Mouse (Mus musculus) kidney, adult 9 months (tissue): ENCODE measurements at regions not wholly inside any gene's neighbourhood (a gene's known extent, or its start where the extent isn't known, plus 50 kb on each side); places are given as distances from the start of the nearest gene placed in this dataset.

Source experiments
- DNase-seq: peaks from one replicate; pipeline ENCODE4 v3.0.0; 2022

- no peak for DNase-seq
Measured at GRCm38 (mm10) chr13:38878718-38879669, 81.7 kb downstream of the Slc35b3 start.

DNA sequence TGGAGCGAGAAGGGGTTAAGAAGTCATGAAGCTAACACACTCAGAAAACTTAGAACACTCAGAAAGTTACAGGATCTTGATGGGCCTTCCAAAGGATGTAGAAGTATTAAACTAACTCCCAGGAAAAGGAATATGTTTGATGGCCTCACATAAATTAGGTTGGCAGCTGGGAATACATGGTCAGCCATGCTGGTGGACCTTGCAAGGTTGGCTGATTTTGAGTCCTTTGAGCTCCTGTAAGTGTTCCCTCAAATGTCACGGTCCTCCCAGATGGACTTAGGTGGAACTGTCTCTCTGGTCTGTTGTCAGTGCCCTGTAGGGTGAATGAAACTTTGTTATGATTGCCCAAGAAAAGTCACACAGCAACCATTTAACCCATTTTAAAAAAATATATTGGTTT is 84.8 kb downstream of the Slc35b3 start:
- DNase-seq: no peak

GRCm38 (mm10) chr13:38864002-38864401 is 96.7 kb downstream of the Slc35b3 start:
- no peak for DNase-seq

DNA sequence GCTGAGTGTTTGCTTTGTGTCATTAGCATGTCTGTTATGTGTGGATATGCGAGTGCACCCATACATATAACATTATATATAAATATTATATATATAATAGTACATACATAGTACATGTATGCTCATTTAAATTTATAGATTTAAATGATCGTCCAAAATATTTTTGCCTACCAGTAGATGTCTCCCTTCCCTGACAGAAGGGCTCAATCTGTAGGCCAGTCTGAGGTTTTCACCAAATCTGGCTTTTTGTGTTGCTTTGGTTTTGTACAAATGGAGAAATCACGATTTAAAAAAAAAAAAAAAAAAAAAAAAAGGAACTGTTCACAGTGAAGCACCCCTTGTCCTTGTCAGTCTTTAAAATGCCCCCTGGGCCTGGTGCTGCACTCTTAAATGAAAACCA is 104.9 kb downstream of the Slc35b3 start:
- no peak for DNase-seq

- no peak for DNase-seq
Measured at GRCm38 (mm10) chr13:38854986-38855385, 105.7 kb downstream of the Slc35b3 start.

DNA sequence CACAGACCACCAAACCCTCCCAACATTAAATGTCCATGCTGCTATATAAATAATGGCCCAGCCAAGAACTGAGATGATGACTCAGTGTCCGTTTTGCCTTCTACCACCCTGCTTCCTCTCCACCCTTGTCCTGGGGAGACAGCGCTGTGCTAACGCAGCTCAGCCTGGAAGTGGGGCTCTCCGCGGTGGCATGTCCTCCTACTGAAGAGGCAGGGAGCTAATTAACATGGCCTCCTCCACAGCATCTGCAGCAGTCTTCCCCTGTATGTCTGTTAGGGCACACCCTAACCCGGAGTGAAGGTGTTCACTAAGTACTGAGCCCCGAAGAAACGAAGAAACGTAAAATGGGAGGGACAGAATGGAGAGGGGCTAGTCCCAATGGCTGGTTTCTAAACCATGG is 107.8 kb downstream of the Slc35b3 start:
- no peak for DNase-seq

DNA sequence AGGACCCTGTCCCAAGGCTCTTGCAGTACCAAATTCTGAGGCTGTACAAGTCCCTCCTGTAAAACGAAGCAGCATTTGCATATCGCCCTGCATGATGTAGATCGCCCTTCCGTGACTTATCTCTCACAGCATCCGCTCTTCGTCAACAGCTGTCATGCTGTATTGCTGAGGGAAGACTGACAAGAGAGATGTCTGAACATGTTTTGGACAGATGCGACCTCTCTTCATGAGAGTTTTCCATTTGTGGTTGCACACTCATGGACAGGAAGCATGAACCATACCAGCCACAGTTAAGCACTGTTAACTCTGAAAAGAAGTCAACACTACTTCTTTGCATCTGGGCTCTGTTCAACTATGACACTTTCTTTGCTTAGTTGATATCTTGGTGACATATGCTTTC is 108.9 kb downstream of the Slc35b3 start:
- no peak for DNase-seq

GRCm38 (mm10) chr13:38838231-38838630 is 122.4 kb downstream of the Slc35b3 start:
- DNase-seq: no peak

DNA sequence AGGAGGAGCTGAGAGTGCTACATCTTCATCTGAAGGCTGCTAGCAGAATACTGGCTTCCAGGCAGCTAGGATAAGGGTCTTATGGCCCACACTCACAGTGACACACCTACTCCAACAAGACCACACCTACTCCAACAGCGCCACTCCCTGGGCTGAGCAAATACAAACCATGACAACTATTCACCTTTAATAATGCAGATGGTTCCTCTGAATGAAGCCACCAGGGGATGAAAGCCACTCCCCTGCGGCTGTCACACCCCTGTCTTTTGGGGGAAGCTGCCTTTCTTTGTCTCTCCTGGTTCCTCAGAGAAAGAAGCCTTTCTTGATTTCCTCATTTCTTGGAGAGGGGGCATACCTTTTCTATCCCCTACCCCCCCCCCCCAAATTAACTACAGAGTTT is 135.0 kb downstream of the Slc35b3 start:
- no peak for DNase-seq

DNA sequence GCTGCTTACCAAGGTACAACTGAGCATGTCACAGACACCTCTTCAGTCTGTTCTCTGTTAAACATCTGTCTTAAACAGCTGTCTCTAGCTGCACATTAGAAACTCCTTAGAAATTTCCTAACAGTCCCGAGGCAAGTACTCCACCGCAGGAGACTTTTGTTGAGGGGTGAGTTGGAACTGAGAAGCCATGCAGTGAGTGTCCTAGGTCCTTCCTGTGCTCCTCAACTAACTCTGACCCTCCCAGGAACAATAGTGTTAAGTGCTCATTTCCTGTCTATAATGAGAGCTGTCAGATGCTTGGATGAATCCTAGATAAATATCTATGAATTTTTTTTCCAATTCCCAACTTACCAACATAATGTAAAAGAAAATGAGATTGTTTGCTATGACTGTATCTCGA is 141.1 kb downstream of the Slc35b3 start:
- DNase-seq: no peak

- DNase-seq: no peak
Measured at GRCm38 (mm10) chr13:38818781-38819180, 141.9 kb downstream of the Slc35b3 start.

DNA sequence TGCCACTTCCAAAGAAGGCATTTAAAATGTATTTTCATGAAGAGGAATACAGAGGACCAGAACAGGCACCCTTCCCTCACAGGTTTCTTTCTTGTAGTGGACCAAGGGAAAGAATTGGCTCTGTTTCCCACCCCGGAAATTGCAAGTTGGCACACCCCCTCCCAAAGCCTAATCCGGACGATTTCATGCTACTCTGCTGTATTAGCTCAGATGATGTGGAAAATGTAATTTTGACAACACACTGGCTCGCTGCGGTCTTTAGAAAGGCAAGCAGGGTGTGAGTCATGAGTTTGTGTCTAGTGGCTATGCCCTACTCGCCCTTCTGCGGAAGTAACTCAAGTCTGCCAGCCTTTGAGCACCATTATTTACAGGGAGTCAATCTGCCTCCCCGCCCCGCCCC is 144.4 kb downstream of the Slc35b3 start:
- DNase-seq: no peak

DNA sequence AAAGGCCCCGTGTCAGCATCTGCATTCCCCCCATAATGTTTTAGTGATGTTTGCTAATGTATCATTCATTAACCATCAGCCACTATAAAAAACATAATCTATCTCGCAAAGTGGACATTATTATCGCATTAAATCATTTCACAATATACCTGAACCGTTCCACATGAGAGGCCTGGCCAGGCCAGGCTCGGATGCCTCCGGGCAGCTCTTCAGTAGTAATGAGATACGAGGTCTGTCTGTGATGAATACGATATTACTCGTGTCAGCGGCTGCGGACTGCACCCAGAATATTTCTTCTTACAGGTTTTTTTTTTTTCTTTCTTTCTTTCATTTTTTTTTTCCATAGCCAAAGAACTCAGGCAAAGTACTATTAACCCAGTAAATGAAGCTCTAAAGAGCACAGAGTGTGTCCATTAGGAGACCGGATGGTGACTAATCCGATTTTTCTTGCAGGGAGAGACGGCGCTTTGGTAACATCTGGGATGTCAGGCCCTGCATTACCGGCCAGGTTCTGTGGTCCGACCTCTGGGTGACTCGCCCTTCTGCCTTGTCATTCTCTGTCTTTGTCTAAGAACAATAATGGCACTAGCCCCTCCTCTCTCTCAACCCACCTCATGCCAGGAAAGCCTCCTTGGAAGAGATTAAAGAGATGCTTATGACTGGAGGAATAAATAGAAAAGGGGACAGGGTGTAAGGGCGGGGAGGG is 145.5 kb downstream of the Slc35b3 start:
- DNase-seq: no peak

DNA sequence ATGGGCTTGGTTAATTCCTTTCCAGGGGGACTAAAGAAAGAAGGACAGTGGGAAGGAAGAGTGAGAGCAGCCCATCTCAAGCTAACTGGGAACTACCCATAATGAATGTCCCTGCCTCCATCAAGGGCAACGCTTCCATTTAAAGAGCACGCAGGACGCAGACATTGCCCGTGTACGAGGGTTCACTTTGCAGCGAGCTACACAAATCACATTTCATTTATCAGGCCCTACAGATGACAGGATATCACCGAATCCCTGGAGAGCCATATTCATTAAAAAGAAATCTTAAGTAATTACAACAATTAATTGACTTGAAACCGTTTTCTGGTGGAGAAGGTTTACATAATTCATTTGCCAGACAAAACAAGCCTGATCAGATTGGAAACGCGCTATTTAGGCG is 139.7 kb upstream of the Eef1e1 start:
- DNase-seq: no peak

- no peak for DNase-seq
Measured at GRCm38 (mm10) chr13:38793456-38793855, 134.6 kb upstream of the Eef1e1 start.

DNA sequence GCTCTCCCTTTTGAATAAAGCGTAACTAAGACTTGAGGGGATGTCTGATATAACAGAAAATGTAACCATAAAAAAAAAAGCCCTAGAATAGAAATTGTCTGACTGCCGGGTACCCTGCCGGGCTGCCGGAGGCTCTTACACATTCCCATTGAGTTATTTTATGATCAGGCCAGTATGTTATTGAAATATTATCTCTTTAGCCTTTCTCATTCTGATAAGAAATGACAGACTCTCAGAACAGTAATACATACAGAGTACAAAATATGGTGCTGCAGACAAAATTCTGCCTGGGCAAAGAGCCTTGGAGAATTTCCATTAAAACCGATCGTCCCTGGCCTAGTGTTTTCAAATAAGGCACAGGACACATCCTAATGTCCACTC is 121.8 kb upstream of the Eef1e1 start:
- no peak for DNase-seq

DNA sequence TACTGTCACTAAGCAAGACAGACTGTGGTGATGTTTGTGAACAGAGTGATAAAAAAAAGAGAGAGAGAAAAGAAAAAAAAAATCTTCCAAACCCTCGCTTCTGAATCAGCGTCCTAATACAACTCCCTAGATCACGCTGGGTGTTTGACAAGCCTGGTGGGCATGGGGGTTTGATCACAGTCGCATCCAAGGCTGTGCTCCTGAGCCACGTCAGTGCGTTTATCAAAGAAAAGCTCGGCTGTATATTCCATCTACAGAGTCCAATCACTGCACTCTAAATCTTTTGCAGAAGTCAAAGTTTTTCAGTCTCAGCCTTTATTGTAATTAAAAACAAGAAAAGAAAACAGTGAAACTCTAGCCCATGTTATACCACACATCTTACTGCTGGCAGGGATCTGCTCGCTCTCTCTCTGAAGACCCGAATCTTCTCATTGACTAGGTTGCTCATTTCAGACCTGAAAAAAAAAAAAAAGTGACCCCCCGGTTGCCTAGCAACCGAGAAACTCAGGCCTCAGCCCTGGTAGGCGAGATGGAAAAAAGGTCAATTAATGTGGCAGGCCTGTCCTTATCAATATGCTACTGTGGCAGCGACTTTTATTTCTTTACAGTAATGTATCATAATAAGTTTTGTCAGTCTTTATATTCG is 121.2 kb upstream of the Eef1e1 start:
- DNase-seq: no peak

GRCm38 (mm10) chr13:38776546-38776945 is 117.7 kb upstream of the Eef1e1 start:
- no peak for DNase-seq

- no peak for DNase-seq
Measured at GRCm38 (mm10) chr13:38772996-38773395, 114.1 kb upstream of the Eef1e1 start.

DNA sequence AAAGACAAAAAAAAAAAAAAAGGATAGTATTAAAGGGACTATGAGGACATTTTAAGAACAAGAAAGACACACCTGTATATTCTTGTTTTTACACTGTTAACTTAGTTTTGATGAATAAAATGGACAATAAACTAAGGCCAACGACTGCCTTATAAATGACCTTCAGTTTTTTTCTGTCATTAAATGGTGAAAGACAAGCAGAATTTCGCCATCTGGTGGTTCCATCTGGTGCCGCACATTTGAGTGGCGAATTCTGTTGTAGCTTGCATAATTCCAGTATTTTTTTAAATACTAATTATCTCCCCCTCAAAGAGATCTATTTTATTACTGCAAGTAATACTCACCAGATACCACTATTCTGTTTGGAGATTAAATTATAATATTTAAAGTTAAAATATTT is 107.3 kb upstream of the Eef1e1 start:
- peak; percentile 24 for DNase-seq

GRCm38 (mm10) chr13:38760261-38760660 is 101.4 kb upstream of the Eef1e1 start:
- no peak for DNase-seq

GRCm38 (mm10) chr13:38756629-38757227 is 97.9 kb upstream of the Eef1e1 start:
- DNase-seq: no peak

- DNase-seq: no peak
Measured at GRCm38 (mm10) chr13:38753722-38754121, 94.9 kb upstream of the Eef1e1 start.
